Mouse (Mus musculus): ENCODE results near the gene Gnao1. TPM values are rescaled to one million over a fixed set of nuclear protein-coding genes. Genes with fewer than 3 reads are reported as not detected.

The Gnao1 gene
- total and polyA plus RNA-seq, 3 experiments: 1.1 to 13.5 (median 3.5) TPM

- no peak overlapping the region for H3K4me3 ChIP-seq (replicated peaks in 1 of 3; ENCODE audit: low read depth in 2 of 3, low read length in 2 of 3, poor library complexity in 1 of 3)
- H3K4me2 ChIP-seq (ENCODE audit: insufficient read depth, low read depth, poor library complexity, severe bottlenecking): no peak overlapping the region
- no peaks in the 10 kb centered on the region for H3K9me3 ChIP-seq (replicated peaks; ENCODE audit: low read length)
- H3K27ac ChIP-seq (ENCODE audit: insufficient read depth, low read depth): no peak overlapping the region
- H3K36me3 ChIP-seq (replicated peaks in 1 of 2; ENCODE audit: control insufficient read depth in 1 of 2, insufficient read depth in 1 of 2, low read length in 1 of 2): peaks cover 0 to 22% of the 10 kb centered on the region in 2 experiments
- no peaks in the 10 kb centered on the region for H3K27me3 ChIP-seq (replicated peaks)
- H3K4me1 ChIP-seq (ENCODE audit: control insufficient read depth in 1 of 2, insufficient read depth in 2 of 2): peaks cover 13 to 47% of the 10 kb centered on the region in 2 experiments
- no peak for DNase-seq (ENCODE audit: extremely low read depth)
- in situ Hi-C loops (cut with MboI; ENCODE audit: low pct_ligation_motif_present, low pct_unique_long_range_greater_than_20kb, low sequenced_read_pairs) (no loop called here), dilution Hi-C loops (cut with MboI; ENCODE audit: extremely low pct_ligation_motif_present, extremely low pct_unique_long_range_greater_than_20kb, low sequenced_read_pairs) (no loop called here)
- no peak for TF ChIP-seq ELF1 (IDR thresholded peaks at IDR 0.05; ENCODE audit: low read depth, low read length)
- TF ChIP-seq RAD21 (IDR thresholded peaks at IDR 0.05; ENCODE audit: low read depth, low read length): no peak
- TF ChIP-seq EP300 (IDR thresholded peaks at IDR 0.05; ENCODE audit: low read length): no peak
- no peak for TF ChIP-seq ZMIZ1 (IDR thresholded peaks at IDR 0.05; ENCODE audit: low read depth, low read length)
- TF ChIP-seq KAT2A (IDR thresholded peaks at IDR 0.05; ENCODE audit: insufficient replicate concordance, low read length): no peak
- no peak for TF ChIP-seq MEF2A (IDR thresholded peaks at IDR 0.05; ENCODE audit: borderline replicate concordance, low read depth, low read length)
- no peak for TF ChIP-seq PAX5 (IDR thresholded peaks at IDR 0.05; ENCODE audit: low read length)
- TF ChIP-seq RCOR1 (conservative IDR thresholded peaks at IDR 0.05; ENCODE audit: low read depth, low read length): no peak
- no peak for TF ChIP-seq ETS1 (conservative IDR thresholded peaks at IDR 0.05; ENCODE audit: low read depth, low read length)
- no peak for TF ChIP-seq USF2 (conservative IDR thresholded peaks at IDR 0.05; ENCODE audit: low read depth, low read length)
- no peak for TF ChIP-seq CHD1 (IDR thresholded peaks at IDR 0.05; ENCODE audit: low read depth, low read length)
- TF ChIP-seq USF1 (IDR thresholded peaks at IDR 0.05; ENCODE audit: low read depth, low read length): no peak
- H3K9ac ChIP-seq (ENCODE audit: insufficient read depth, low read depth): no peak overlapping the region
- H3K79me2 ChIP-seq (replicated peaks; ENCODE audit: control insufficient read depth, extremely low read depth, insufficient read depth, poor library complexity, severe bottlenecking): no peaks in the 10 kb centered on the region
Measured at GRCm38 (mm10) chr8:93835771-93836170, 26.0 kb downstream of the Gnao1 start.

GRCm38 (mm10) chr8:93839113-93839512 is 29.3 kb downstream of the Gnao1 start:
- Histone ChIP-seq H3K4me2 (ENCODE audit: insufficient read depth, low read depth, poor library complexity, severe bottlenecking) (no peak overlapping the region), H3K27me3 (replicated peaks) (no peaks in the 10 kb centered on the region), H3K36me3 (replicated peaks in 1 of 2; ENCODE audit: control insufficient read depth in 1 of 2, insufficient read depth in 1 of 2, low read length in 1 of 2) (peaks cover 0 to 16% of the 10 kb centered on the region in 2 experiments), H3K9ac (ENCODE audit: insufficient read depth, low read depth) (no peak overlapping the region), H3K4me1 (ENCODE audit: control insufficient read depth in 1 of 2, insufficient read depth in 2 of 2) (peaks cover 11 to 44% of the 10 kb centered on the region in 2 experiments), H3K9me3 (replicated peaks; ENCODE audit: low read length) (no peaks in the 10 kb centered on the region), H3K79me2 (replicated peaks; ENCODE audit: control insufficient read depth, extremely low read depth, insufficient read depth, poor library complexity, severe bottlenecking) (no peaks in the 10 kb centered on the region), H3K27ac (ENCODE audit: insufficient read depth, low read depth) (no peak overlapping the region), H3K4me3 (replicated peaks in 1 of 3; ENCODE audit: low read depth in 2 of 3, low read length in 2 of 3, poor library complexity in 1 of 3) (no peak overlapping the region)
- DNase-seq (ENCODE audit: extremely low read depth): no peak
- dilution Hi-C loops (cut with MboI; ENCODE audit: extremely low pct_ligation_motif_present, extremely low pct_unique_long_range_greater_than_20kb, low sequenced_read_pairs) (no loop called here), in situ Hi-C loops (cut with MboI; ENCODE audit: low pct_ligation_motif_present, low pct_unique_long_range_greater_than_20kb, low sequenced_read_pairs) (no loop called here)
- no peak for TF ChIP-seq MEF2A (IDR thresholded peaks at IDR 0.05; ENCODE audit: borderline replicate concordance, low read depth, low read length)
- TF ChIP-seq HCFC1 (IDR thresholded peaks at IDR 0.05; ENCODE audit: low read depth, low read length): no peak
- no peak for TF ChIP-seq EP300 (IDR thresholded peaks at IDR 0.05; ENCODE audit: low read length)
- TF ChIP-seq MAFK (IDR thresholded peaks at IDR 0.05; ENCODE audit: insufficient replicate concordance, low read length): no peak
- no peak for TF ChIP-seq CTCF (conservative IDR thresholded peaks at IDR 0.05 in 1 of 2, IDR thresholded peaks at IDR 0.05 in 1 of 2; ENCODE audit: low read depth in 2 of 2, low read length in 2 of 2)

All from CH12.LX (cell line).